Mouse (Mus musculus): ENCODE results near the gene Adamts3.

The Adamts3 gene

GRCm38 (mm10) chr5:89883051-89883907 is at the start of gene Adamts3:
Gene Adamts3 (minus strand): TSS chr5:89883334.
- DNase-seq: peak; percentile 16

- DNase-seq: no peak
Observed at GRCm38 (mm10) chr5:89931511-89931910, 48.4 kb upstream of the Adamts3 start.

DNA sequence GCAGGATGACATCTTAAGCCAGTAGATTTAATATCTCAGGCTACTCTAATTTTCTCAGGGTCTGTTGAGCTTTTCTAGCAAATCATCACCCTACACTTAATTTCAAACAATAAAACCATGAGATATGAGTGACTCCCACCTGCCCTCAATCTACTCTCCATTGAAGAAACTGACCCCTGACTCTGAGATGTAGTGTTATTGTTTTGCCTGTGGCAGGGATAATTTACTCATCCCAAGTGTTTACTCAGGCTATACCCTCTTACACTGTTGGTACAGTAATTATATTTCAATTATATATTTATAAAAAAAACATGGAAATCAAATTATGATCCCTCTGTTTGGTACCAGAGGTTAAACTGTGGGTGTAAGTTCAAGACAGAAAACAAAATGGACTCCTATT is 29.2 kb upstream of the Adamts3 start:
- DNase-seq: no peak

DNA sequence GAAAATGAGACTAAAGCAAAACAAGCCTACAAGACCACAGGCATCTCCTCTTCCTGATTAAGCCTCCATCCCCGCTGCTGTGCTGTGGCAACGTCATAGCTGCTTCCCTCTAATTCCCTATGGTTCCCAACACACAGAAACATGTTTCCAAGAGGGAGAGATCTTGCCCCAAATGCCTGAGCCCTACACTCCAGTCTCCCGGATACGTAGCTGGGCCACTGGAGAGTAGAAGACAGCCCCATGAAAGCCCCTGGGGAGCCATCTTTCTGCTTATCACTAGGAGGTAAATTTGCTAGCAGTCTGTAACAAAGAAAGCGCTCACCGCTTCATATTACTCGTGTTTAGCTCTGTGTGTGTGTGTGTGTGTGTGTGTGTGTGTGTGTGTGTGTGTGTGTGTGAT is 28.8 kb upstream of the Adamts3 start:
- DNase-seq: no peak

GRCm38 (mm10) chr5:89911508-89911907 is 28.4 kb upstream of the Adamts3 start:
- no peak for DNase-seq

GRCm38 (mm10) chr5:89906884-89907431 is 23.8 kb upstream of the Adamts3 start:
- DNase-seq: no peak

GRCm38 (mm10) chr5:89901026-89901425 is 17.9 kb upstream of the Adamts3 start:
- DNase-seq: no peak

GRCm38 (mm10) chr5:89897495-89897894 is 14.4 kb upstream of the Adamts3 start:
- DNase-seq: peak; percentile 15

DNA sequence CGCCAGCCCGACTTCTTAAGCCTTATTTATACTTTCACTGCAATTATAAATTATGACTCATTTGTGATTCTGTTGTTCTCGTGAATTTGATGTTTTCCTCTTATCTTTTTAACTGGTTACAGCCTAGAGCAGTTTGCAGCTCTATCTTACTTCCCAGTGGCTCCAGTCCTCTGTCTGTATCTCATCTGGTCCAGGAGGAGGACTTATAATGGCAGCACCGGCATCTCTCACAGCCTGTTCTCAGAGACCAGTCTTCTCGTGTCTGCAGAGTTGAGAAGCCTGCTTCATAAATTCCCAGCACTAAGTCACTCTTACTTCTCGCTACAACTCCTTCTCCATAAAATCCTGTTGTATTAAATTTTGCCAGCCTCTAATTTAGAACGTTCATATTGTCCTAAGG is 12.4 kb upstream of the Adamts3 start:
- DNase-seq: no peak

DNA sequence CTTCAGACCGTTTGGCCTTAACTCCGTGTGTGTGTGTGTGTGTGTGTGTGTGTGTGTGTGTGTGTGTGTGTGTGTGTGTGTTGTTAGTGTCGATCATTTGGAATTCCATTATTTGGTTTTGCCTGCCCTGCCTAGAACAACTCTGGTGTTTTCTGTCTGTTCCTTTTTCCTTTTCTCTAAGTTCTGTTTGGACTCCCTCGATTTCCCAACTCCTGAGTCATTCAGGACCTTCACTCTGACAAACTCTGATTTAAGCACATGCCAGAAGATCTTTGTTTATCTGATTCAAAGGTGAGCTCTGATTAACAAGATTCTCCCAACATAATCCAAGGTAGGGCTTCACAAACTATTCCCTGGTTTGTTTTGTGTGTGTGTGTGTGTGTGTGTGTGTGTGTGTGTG is 1.9 kb upstream of the Adamts3 start:
- DNase-seq: no peak

DNA sequence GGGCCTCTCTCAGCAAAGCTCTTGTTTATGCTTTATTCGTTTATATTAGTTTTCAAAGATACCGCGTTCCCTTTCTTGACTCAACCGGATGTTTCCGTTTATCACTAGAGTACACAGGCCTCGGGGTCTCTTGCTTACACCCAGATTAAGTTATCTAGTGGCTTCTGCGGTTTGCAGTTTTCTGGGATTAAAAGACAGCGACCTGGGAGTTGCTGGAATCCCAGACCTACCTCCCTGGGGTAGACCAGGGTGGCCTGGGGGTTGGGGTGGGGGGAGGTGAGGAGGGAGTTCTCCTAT is 722 bp upstream of the Adamts3 start:
- DNase-seq: no peak

DNA sequence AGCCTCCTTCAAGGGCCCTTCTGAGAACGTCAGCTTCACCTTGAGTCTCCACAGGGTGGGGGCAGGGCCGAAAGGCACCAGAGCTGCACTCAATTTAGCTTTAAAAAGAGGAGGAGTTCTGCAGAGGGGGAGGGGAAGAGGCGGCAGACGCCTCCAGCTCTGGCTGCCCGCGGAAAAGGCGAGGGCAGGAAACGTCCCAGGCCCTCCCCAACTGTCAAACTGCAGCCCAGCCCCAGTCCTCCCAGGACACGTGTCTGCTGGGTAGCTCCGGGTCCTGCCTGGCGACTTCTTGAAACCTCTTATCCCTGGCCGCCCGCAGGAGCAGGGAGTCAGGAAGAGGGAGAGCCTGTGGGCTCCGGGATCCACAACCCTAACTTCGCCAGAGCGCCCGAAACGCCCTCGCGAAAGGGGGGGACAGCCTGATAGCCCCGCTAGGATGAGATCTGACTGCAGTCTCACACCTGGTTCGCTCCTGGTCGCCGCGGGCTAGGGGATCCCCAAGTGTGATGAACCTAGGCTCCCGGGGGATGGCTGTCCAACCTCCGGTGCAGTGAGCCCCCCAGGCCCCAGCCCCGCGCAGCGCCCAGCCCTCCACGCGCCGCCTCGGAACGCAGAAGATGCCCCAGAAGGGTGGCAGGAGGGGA is 921 bp downstream of the Adamts3 start:
- DNase-seq: peak; percentile 8

DNA sequence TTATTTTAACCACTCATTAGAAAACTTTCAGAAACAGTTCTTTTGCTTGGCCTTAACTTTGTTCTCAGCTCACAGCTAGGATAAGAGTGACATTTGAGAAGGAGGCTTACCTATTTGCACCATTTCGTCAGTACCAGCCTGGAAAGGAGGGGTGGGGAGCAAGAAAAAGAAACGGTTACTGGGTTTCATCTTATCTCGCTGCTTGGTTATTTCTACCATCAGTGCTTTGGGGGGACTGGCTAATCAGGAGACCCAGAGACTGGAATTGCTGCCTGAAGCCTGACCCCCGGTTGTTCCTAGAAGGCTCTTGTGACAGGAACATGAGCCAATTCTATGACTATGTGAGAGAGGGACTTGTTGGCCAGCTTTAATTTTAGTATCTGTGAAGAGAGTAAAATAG is 1.7 kb downstream of the Adamts3 start:
- no peak for DNase-seq

- DNase-seq: no peak
Observed at GRCm38 (mm10) chr5:89878866-89879392, 4.2 kb downstream of the Adamts3 start.

DNA sequence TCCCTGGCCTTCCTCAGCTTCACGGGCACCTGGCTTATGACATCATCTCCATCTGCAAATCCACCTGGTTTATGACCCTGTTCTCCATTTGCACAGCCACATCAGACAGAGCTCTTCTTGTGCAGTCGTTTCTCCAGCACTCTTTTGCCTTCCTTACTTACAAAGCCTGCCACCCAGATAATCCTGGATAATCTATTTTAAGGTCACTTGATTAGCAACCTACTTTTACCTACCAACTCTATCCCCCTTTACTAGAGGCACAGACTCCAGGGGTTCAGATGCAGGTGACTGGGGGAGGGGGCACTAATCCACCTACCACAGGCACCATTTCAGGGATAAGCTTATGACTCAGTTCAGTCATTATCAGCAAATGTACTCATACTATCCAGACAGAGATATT is 10.5 kb downstream of the Adamts3 start:
- DNase-seq: no peak

- DNase-seq: no peak
Observed at GRCm38 (mm10) chr5:89859603-89860002, 23.5 kb downstream of the Adamts3 start.

DNA sequence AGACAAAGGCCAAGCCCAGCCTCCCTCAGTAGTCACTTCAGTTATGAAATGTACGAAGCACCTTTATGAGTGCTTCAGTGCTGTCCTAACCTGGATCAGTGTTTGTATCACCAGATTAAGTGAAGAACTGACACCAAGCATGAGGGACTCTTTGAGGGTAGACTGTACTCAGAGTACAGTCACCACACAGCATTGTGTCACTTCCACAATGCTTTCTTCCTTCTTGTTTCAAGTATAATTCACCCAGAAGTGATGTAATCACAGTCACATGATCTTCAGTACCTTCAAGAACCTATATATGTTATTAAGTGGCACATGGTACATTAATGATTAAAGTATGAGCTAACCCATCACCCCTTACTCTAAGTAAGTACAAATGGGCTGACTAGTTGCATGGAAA is 24.3 kb downstream of the Adamts3 start:
- DNase-seq: no peak

- DNase-seq: no peak
Observed at GRCm38 (mm10) chr5:89846551-89846950, 36.6 kb downstream of the Adamts3 start.

DNA sequence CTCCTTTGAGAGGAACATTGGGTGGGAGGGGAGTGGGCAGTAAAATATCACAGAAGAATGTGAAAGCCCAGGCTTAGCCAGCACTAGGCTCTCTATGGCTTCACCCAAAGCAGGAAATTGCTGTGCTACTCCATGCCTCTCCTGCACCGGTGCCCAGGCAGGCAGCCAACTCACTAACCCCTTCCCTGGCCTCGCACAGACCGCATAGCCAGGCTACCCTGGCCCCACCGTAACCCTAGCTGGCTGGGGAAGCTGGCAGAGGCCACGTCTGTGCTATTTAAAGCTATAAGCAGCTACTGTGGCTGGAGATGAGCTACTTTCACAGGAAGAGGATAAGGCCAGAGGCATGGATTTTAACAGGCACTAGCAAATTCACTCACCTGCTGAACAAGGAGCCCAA is 38.8 kb downstream of the Adamts3 start:
- DNase-seq: peak; percentile 8

GRCm38 (mm10) chr5:89843478-89843877 is 39.7 kb downstream of the Adamts3 start:
- DNase-seq: no peak

DNA sequence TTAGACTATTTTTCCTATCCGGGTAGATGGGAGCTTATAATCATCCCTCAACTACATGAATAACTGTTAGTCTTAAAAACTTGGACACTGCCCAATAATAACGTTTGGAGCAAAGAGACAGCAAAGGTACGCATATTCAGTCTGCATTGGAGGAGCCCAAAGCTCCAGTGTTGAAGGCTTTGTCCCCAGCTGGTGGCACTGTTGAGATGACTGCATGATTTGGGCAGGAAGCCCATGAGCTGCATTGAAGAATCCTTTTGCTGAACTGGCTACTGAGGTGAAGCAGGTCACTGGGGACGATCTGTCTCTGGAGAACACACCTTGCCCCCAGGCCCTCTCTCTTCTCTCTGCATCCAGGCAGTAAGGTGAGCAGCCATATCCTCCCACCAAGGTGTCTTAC is 43.5 kb downstream of the Adamts3 start:
- DNase-seq: no peak

- DNase-seq: no peak
Observed at GRCm38 (mm10) chr5:89821175-89821574, 62.0 kb downstream of the Adamts3 start.

- no peak for DNase-seq
Observed at GRCm38 (mm10) chr5:89819531-89819930, 63.6 kb downstream of the Adamts3 start.

- DNase-seq: no peak
Observed at GRCm38 (mm10) chr5:89816610-89817009, 66.5 kb downstream of the Adamts3 start.

All from cerebellum, adult 8-10 months (tissue).